Mouse (Mus musculus): ENCODE data around the gene Cntln. TPM values are rescaled to one million over a fixed set of nuclear protein-coding genes. Genes with fewer than 3 reads are reported as not detected.

Gene Cntln
- polyA plus RNA-seq, 1 experiment from 2014 or later, result 11.2 TPM

DNA sequence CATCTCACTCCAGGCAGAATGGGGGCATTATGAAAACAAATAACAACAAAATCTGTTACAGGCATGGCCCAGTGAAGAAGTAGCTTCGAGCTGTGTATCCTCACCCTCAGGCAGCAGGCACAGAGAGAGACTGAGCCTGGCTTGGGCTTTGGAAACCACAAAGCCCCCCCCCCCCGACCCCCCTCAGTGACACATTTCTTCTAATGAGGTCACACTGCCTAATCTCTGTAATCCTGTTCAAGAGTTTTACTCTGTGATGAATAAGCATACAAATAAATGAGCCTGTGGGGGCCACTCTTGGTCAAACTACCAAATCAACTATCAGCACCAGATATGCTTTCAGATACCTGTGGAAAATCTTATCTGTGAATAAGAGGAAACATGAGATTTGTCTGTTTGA lies 177.6 kb downstream of the Cntln start:
- H3K9ac ChIP-seq, result no peak overlapping the region
- no peaks in the 10 kb centered on the region for H3K27me3 ChIP-seq
- 62% methylated on average over 2 of the region's 2 CpGs for WGBS
- no peaks in the 10 kb centered on the region for H3K36me3 ChIP-seq
- no peak overlapping the region for H3K27ac ChIP-seq
- H3K4me3 ChIP-seq, result no peak overlapping the region
- no peaks in the 10 kb centered on the region for H3K9me3 ChIP-seq (replicated peaks)
- no peaks in the 10 kb centered on the region for H3K4me1 ChIP-seq
- H3K4me2 ChIP-seq (replicated peaks), result no peak overlapping the region
- ATAC-seq (ENCODE audit: low FRiP score), result no peak

DNA sequence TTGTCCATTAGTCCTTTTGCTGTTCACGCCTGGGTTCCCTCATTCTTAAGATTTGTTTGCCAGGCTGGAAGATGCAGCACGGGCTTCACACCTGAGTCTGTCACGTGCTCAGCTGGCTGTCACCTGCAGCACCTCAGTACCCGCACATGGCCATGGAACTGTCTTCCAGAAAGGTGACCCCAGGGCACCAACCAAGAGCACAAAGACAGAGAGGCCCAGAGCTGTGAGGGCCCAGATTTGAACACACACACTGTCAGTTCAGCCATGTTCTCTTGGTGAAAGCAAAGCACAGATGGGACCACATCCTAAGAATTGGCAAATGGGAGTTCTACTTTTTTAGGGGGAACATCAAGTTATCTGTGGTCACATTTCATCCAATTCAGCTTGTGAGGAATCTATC lies 211.9 kb downstream of the Cntln start:
- H3K9ac ChIP-seq, result no peak overlapping the region
- H3K27me3 ChIP-seq, result no peaks in the 10 kb centered on the region
- no peak overlapping the region for H3K27ac ChIP-seq
- H3K9me3 ChIP-seq (replicated peaks), result no peaks in the 10 kb centered on the region
- 85% methylated on average over 4 of the region's 4 CpGs for WGBS
- H3K4me1 ChIP-seq, result no peaks in the 10 kb centered on the region
- no peaks in the 10 kb centered on the region for H3K36me3 ChIP-seq
- no peak overlapping the region for H3K4me3 ChIP-seq
- H3K4me2 ChIP-seq (replicated peaks), result no peak overlapping the region
- ATAC-seq (ENCODE audit: low FRiP score), result no peak

- H3K4me1 ChIP-seq, result no peaks in the 10 kb centered on the region
- no peak overlapping the region for H3K4me3 ChIP-seq
- no peaks in the 10 kb centered on the region for H3K9me3 ChIP-seq (replicated peaks)
- WGBS, result 13% methylated on average over 7 of the region's 7 CpGs
- no peaks in the 10 kb centered on the region for H3K36me3 ChIP-seq
- no peak overlapping the region for H3K4me2 ChIP-seq (replicated peaks)
- H3K9ac ChIP-seq, result no peak overlapping the region
- no peaks in the 10 kb centered on the region for H3K27me3 ChIP-seq
- ATAC-seq (ENCODE audit: low FRiP score), result no peak
- H3K27ac ChIP-seq, result no peak overlapping the region
Measured at GRCm38 (mm10) chr4:85096682-85097081, 212.6 kb downstream of the Cntln start.

DNA sequence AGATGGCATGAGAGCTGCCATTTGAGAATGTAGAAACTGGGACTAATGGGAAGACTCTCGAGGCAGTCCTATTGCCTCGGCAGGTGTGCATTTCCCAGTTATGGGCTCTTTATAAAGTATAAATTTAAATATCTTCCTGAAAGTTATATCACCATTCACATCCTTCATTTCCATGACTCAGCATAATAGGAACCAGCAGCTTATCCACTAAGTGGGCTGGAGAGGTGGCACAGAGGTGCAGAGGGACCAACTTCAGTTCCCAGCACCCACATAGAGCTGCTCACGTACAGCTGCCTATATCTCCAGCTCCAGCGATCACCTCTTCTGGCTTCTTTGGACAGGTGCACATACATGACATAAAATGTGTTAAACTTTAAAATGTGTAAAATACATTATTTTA lies 218.1 kb downstream of the Cntln start:
- 95% methylated on average over 4 of the region's 4 CpGs for WGBS
- no peak for ATAC-seq (ENCODE audit: low FRiP score)
- no peaks in the 10 kb centered on the region for H3K27me3 ChIP-seq
- H3K4me3 ChIP-seq, result no peak overlapping the region
- no peak overlapping the region for H3K27ac ChIP-seq
- no peaks in the 10 kb centered on the region for H3K9me3 ChIP-seq (replicated peaks)
- no peak overlapping the region for H3K9ac ChIP-seq
- no peaks in the 10 kb centered on the region for H3K4me1 ChIP-seq
- H3K4me2 ChIP-seq (replicated peaks), result no peak overlapping the region
- no peaks in the 10 kb centered on the region for H3K36me3 ChIP-seq

DNA sequence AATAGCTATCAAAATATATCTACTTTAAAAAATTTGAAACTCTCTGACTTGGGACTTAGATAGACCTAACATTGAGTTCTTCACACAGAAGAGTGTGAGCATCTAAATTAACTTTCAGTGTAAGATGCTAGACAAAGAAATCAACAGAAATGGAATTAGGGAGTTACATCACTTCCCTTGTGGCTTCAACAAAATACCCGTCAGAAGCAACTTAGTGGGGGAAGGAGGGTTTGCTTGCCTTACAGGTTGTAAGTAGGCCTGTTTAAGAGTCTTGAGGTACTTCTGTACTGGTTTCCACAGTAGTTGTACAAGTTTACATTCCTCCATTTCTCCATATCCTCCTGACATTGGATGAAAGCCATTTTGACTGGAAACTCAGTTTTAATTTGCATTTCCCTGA lies 222.3 kb downstream of the Cntln start:
- Histone ChIP-seq H3K27ac (no peak overlapping the region), H3K4me1 (no peaks in the 10 kb centered on the region), H3K9ac (no peak overlapping the region), H3K9me3 (replicated peaks) (no peaks in the 10 kb centered on the region), H3K36me3 (no peaks in the 10 kb centered on the region), H3K4me3 (no peak overlapping the region), H3K27me3 (no peaks in the 10 kb centered on the region), H3K4me2 (replicated peaks) (no peak overlapping the region)
- ATAC-seq (ENCODE audit: low FRiP score), result no peak
- 86% methylated on average over 1 of the region's 1 CpGs for WGBS

DNA sequence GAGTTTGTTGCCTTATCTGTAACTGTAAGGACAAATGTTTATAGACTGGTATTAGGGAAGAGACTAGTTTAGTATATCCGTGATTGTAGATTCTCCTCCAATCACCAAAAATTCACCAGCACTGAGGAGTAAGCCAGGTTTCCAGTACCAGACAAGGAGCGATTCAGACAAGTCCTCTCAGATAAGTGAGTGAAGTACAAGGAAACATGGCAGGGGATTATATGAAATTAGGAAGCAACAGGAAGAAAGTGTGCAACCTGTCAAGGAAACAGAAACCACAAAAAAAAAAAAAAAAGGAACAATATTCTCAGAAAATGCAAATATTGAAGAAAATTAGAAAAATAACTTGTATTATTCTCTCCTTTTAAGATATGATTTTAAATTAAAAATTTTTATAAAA lies 222.9 kb downstream of the Cntln start:
- no peak for ATAC-seq (ENCODE audit: low FRiP score)
- Histone ChIP-seq H3K9ac (no peak overlapping the region), H3K4me3 (no peak overlapping the region), H3K36me3 (no peaks in the 10 kb centered on the region), H3K4me1 (no peaks in the 10 kb centered on the region), H3K27ac (no peak overlapping the region), H3K9me3 (replicated peaks) (no peaks in the 10 kb centered on the region), H3K27me3 (no peaks in the 10 kb centered on the region), H3K4me2 (replicated peaks) (no peak overlapping the region)
- 91% methylated on average over 2 of the region's 2 CpGs for WGBS

DNA sequence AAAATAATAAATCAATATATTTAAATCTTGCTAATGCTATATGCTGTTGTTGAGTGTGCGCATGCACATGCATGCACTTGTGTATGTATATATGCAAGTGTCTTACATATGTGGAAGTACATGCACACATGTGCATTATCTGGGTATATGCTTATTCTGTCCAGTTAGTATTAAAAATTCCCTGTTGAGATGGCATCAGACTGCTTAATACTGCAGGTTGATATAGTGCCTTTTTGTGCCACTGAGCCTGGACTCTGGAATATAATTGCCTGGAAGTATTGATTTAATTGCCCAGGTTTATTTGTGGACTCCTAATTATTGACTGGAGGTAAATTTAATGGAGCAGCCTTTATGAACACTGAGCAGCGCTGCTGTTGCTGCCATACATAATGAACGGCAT lies 236.2 kb downstream of the Cntln start:
- H3K4me2 ChIP-seq (replicated peaks), result no peak overlapping the region
- ATAC-seq (ENCODE audit: low FRiP score), result no peak
- H3K9ac ChIP-seq, result no peak overlapping the region
- no peaks in the 10 kb centered on the region for H3K27me3 ChIP-seq
- WGBS, result 80% methylated on average over 3 of the region's 3 CpGs
- no peaks in the 10 kb centered on the region for H3K9me3 ChIP-seq (replicated peaks)
- H3K4me1 ChIP-seq, result no peaks in the 10 kb centered on the region
- H3K36me3 ChIP-seq, result no peaks in the 10 kb centered on the region
- H3K4me3 ChIP-seq, result no peak overlapping the region
- no peak overlapping the region for H3K27ac ChIP-seq

DNA sequence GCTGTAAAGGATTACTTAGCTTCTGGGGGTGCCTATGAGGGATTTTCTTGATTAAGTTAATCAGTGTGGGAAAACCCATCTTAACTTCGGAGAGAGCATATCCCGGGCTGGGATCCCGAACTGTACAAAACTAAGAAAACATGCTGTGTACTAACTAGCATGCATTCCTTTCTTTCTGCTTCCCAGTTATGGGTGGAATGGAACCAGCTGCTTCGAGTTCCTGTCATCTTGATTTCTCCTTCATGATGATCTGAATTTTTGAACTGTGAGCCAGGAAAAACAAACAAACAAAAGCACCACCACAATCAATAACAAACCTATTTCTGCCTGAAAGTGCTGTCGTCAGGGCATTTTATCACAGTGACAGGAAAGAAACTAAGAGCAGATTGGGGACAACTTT lies 265.6 kb downstream of the Cntln start:
- 80% methylated on average over 5 of the region's 5 CpGs for WGBS
- ATAC-seq (ENCODE audit: low FRiP score), result no peak
- no peak overlapping the region for H3K4me3 ChIP-seq
- no peak overlapping the region for H3K9ac ChIP-seq
- no peaks in the 10 kb centered on the region for H3K9me3 ChIP-seq (replicated peaks)
- no peaks in the 10 kb centered on the region for H3K4me1 ChIP-seq
- H3K4me2 ChIP-seq (replicated peaks), result no peak overlapping the region
- H3K27ac ChIP-seq, result no peak overlapping the region
- no peaks in the 10 kb centered on the region for H3K27me3 ChIP-seq
- H3K36me3 ChIP-seq, result no peaks in the 10 kb centered on the region

GRCm38 (mm10) chr4:85151881-85152280 lies 267.8 kb downstream of the Cntln start:
- WGBS, result 86% methylated on average over 7 of the region's 7 CpGs
- Histone ChIP-seq H3K9ac (no peak overlapping the region), H3K4me1 (no peaks in the 10 kb centered on the region), H3K4me3 (no peak overlapping the region), H3K4me2 (replicated peaks) (no peak overlapping the region), H3K27me3 (no peaks in the 10 kb centered on the region), H3K36me3 (no peaks in the 10 kb centered on the region), H3K27ac (no peak overlapping the region), H3K9me3 (replicated peaks) (no peaks in the 10 kb centered on the region)
- no peak for ATAC-seq (ENCODE audit: low FRiP score)

- ATAC-seq (ENCODE audit: low FRiP score), result no peak
- no peak overlapping the region for H3K4me3 ChIP-seq
- H3K4me1 ChIP-seq, result no peaks in the 10 kb centered on the region
- no peaks in the 10 kb centered on the region for H3K27me3 ChIP-seq
- no peaks in the 10 kb centered on the region for H3K36me3 ChIP-seq
- WGBS, result 96% methylated on average over 1 of the region's 1 CpGs
- no peak overlapping the region for H3K27ac ChIP-seq
- no peak overlapping the region for H3K9ac ChIP-seq
- H3K4me2 ChIP-seq (replicated peaks), result no peak overlapping the region
- no peaks in the 10 kb centered on the region for H3K9me3 ChIP-seq (replicated peaks)
Measured at GRCm38 (mm10) chr4:85154361-85154760, 270.3 kb downstream of the Cntln start.

DNA sequence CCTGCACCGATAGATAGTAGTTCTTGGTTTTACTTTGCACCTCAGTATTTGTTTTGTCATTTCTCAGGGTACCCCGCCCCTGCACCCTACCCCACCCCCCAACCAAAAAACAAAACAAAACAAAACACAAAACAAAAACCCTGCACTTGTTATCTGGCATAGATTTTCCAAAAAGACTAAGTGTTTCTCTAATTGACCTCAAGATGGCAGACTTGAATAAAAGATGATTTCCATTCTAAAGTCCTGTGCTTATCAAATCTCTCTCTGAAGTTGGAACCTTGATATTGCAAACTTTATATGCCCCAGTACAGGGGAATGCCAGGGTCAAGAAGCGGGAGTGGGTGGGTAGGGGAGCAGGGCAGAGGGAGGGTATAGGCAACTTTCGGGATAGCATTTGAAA lies 277.0 kb downstream of the Cntln start:
- ATAC-seq (ENCODE audit: low FRiP score), result no peak
- Histone ChIP-seq H3K27me3 (no peaks in the 10 kb centered on the region), H3K4me2 (replicated peaks) (no peak overlapping the region), H3K4me1 (peaks cover 2% of the 10 kb centered on the region; the same call in 1 of the 2 replicates), H3K9ac (no peak overlapping the region), H3K36me3 (no peaks in the 10 kb centered on the region), H3K27ac (no peak overlapping the region), H3K4me3 (no peak overlapping the region), H3K9me3 (replicated peaks) (no peaks in the 10 kb centered on the region)
- WGBS, result 67% methylated on average over 4 of the region's 4 CpGs

GRCm38 (mm10) chr4:85162468-85163312 lies 278.6 kb downstream of the Cntln start:
- 28% methylated on average over 27 of the region's 27 CpGs for WGBS
- no peak overlapping the region for H3K27ac ChIP-seq
- no peaks in the 10 kb centered on the region for H3K27me3 ChIP-seq
- H3K4me1 ChIP-seq, result peaks cover 2% of the 10 kb centered on the region; the same call in 1 of the 2 replicates
- no peak overlapping the region for H3K4me3 ChIP-seq
- no peak overlapping the region for H3K9ac ChIP-seq
- H3K36me3 ChIP-seq, result no peaks in the 10 kb centered on the region
- H3K4me2 ChIP-seq (replicated peaks), result peak overlapping the region; percentile 33; the same call in 1 of the 2 replicates
- peak; percentile 89 for ATAC-seq (ENCODE audit: low FRiP score)
- H3K9me3 ChIP-seq (replicated peaks), result no peaks in the 10 kb centered on the region

- no peaks in the 10 kb centered on the region for H3K27me3 ChIP-seq
- peaks cover 2% of the 10 kb centered on the region; the same call in 1 of the 2 replicates for H3K4me1 ChIP-seq
- ATAC-seq (ENCODE audit: low FRiP score), result no peak
- no peak overlapping the region for H3K9ac ChIP-seq
- H3K4me2 ChIP-seq (replicated peaks), result no peak overlapping the region
- no peaks in the 10 kb centered on the region for H3K9me3 ChIP-seq (replicated peaks)
- WGBS, result 85% methylated on average over 2 of the region's 2 CpGs
- no peak overlapping the region for H3K4me3 ChIP-seq
- no peaks in the 10 kb centered on the region for H3K36me3 ChIP-seq
- no peak overlapping the region for H3K27ac ChIP-seq
Measured at GRCm38 (mm10) chr4:85163313-85163615, 279.2 kb downstream of the Cntln start.
